Mouse (Mus musculus): ENCODE measurements around the gene Ksr2.

DNA sequence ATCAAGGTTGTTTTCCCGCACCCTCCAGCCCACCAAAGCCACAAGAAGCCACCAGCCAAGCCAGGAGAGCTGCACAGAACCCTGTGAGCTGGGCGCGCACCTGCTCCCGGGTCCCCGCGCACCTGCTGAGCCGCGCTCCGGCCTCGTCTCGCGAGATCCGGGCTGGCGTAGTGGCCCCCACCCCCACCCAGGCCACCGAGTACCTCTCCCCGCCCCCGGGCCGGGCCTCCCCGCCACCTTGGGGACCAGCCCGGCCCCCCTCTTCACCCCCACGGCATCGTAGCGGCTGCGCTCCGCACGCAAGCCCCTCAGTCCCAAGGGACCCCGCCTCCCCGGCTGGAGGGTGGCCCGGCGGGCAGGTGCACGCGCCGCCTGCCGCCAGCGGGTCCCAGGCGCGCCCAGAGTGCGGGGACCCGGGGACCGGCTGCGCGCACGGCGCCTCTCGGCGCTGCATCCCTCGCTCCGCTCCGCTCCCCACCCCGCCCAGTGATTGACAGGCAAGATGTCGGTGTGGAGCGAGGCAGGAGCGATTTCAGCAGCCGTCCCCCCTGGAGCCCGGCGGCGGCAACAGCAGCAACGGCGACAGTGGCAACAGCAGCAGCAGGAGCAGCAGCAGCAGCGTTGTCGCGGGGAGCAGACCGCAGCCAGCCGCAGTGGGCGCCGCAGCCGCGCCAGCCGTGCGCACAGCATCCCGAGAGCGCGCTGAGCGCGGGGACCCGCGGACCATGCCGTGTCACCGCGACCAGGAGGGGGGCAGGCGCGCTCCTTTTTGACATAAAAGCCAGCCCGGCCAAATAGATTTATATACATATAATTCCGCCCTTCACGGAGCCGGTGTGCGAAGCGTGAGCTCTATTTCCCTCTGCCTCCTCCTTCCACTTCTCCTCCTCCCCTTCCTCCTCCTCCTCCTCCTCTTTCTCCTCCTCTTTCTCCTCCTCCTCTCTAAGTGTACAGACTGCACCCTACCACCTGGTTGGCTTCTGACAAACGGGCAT lies at the start of gene Ksr2:
- no peak for TF ChIP-seq CTCF (conservative IDR thresholded peaks at IDR 0.05 in 1 of 2, IDR thresholded peaks at IDR 0.05 in 1 of 2; ENCODE audit: low read depth in 2 of 2, low read length in 2 of 2)
- no peak; the same call in 1 of the 2 replicates for TF ChIP-seq SIN3A (IDR thresholded peaks at IDR 0.05; ENCODE audit: low read length)
- TF ChIP-seq ZKSCAN1 (IDR thresholded peaks at IDR 0.05; ENCODE audit: borderline replicate concordance, low read depth, low read length), result no peak
- no peak for TF ChIP-seq MYC (IDR thresholded peaks at IDR 0.05; ENCODE audit: low read depth, low read length)
- peak; percentile 81 for TF ChIP-seq POLR2A (IDR thresholded peaks at IDR 0.05; ENCODE audit: low read depth, low read length)
- TF ChIP-seq CHD1 (IDR thresholded peaks at IDR 0.05; ENCODE audit: low read depth, low read length), result no peak
- no peak for TF ChIP-seq JUND (conservative IDR thresholded peaks at IDR 0.05; ENCODE audit: low read depth, low read length)
